Mouse (Mus musculus) CH12.LX (cell line): ENCODE results near the gene Ccdc184.

ENCODE experiments used
- CTCF ChIP-seq, 2 experiments: IDR thresholded peaks in 1 of 2; conservative IDR thresholded peaks in 1 of 2; 2 replicates each; pipeline ENCODE4 v1.5.1; 2011 to 2012; ENCODE audit warnings: low read depth in 2 of 2, low read length in 2 of 2, improper control_type of control experiment in 1 of 2, inconsistent platforms in 1 of 2, mild to moderate bottlenecking in 1 of 2, moderate library complexity in 1 of 2
- ELF1 ChIP-seq: IDR thresholded peaks from 2 replicates; pipeline ENCODE4 v1.6.1; 2014; ENCODE audit warnings: low read depth, mild to moderate bottlenecking, inconsistent platforms, low read length, improper control_type of control experiment
- EP300 ChIP-seq: IDR thresholded peaks from 2 replicates; pipeline ENCODE4 v1.6.1; 2011; ENCODE audit warnings: low read length, improper control_type of control experiment
- ETS1 ChIP-seq: conservative IDR thresholded peaks from 2 replicates; pipeline ENCODE4 v1.6.1; 2012; ENCODE audit warnings: low read depth, mild to moderate bottlenecking, inconsistent platforms, low read length, improper control_type of control experiment, moderate library complexity
- JUND ChIP-seq: conservative IDR thresholded peaks from 2 replicates; pipeline ENCODE4 v1.6.1; 2011; ENCODE audit warnings: low read depth, low read length, improper control_type of control experiment
- MXI1 ChIP-seq: IDR thresholded peaks from 2 replicates; pipeline ENCODE4 v1.6.1; 2011; ENCODE audit warnings: mild to moderate bottlenecking, low read depth, low read length, improper control_type of control experiment
- POLR2A ChIP-seq: IDR thresholded peaks from 2 replicates; pipeline ENCODE4 v1.6.1; 2011; ENCODE audit warnings: low read depth, mild to moderate bottlenecking, improper control_type of control experiment, low read length
- RCOR1 ChIP-seq: conservative IDR thresholded peaks from 2 replicates; pipeline ENCODE4 v1.6.1; 2012; ENCODE audit warnings: low read depth, mild to moderate bottlenecking, inconsistent platforms, low read length, improper control_type of control experiment
- ZC3H11A ChIP-seq: IDR thresholded peaks from 2 replicates; pipeline ENCODE4 v1.6.1; 2012; ENCODE audit warnings: low read depth, mild to moderate bottlenecking, inconsistent platforms, low read length, improper control_type of control experiment
- ZNF384 ChIP-seq: IDR thresholded peaks from 2 replicates; pipeline ENCODE4 v1.6.1; 2012; ENCODE audit warnings: low read depth, low read length, improper control_type of control experiment, inconsistent platforms

DNA sequence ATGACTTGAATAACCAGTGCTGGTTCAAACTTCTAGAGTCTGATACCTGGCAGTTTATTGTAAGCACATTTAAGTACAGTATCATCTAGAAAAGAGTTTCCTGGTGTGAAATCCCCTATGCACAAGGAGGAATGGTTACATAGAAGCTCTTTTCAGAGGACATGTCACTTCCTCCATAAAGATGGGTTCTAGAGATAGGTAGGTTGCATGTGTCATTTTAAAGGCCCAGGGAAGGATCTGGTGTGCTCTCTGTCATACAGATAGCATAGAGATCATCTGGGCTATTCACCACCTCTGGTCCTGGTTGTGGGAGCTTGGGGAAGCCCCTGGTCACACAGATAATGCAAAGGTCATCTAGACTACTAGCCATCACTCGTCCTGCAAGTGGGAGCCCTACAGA lies 9.7 kb upstream of the Ccdc184 start:
- TF ChIP-seq MXI1: no peak
- TF ChIP-seq CTCF (conservative IDR thresholded peaks at IDR 0.05 in 1 of 2, IDR thresholded peaks at IDR 0.05 in 1 of 2; ENCODE audit: low read depth in 2 of 2, low read length in 2 of 2): no peak
- no peak for TF ChIP-seq POLR2A
- no peak for TF ChIP-seq ZC3H11A
- no peak for TF ChIP-seq ETS1
- TF ChIP-seq RCOR1: no peak
- no peak for TF ChIP-seq JUND
- TF ChIP-seq EP300: no peak
- no peak for TF ChIP-seq ELF1
- TF ChIP-seq ZNF384: no peak
